Mouse (Mus musculus) midbrain, embryonic 16.5 days (tissue): Measurements from ENCODE around the gene Eif2b5. TPM values are rescaled to one million over a fixed set of nuclear protein-coding genes. Genes with fewer than 3 reads are reported as not detected.

ENCODE experiments used
- ATAC-seq: fragments of 200-750 bp; cut with Nextera tagmentation; 2 replicates; pipeline ENCODE4 v1.8.0; 2017; ENCODE audit warnings: moderate TSS enrichment
- H3K27ac ChIP-seq: fragments of 300-500 bp; sonication (generic); 2 replicates; pipeline ENCODE4 v1.5.1; 2014; ENCODE audit warnings: mild to moderate bottlenecking, low read length, mixed read lengths
- H3K27me3 ChIP-seq: fragments of 300-500 bp; sonication (generic); 2 replicates; pipeline ENCODE4 v1.6.1; 2014; ENCODE audit warnings: low read depth, low read length, mixed read lengths; ENCODE audit not compliant: control insufficient read depth, insufficient read depth
- H3K36me3 ChIP-seq: fragments of 300-500 bp; sonication (generic); 2 replicates; pipeline ENCODE4 v1.6.1; 2014; ENCODE audit warnings: mild to moderate bottlenecking, low read length, moderate library complexity, mixed read lengths; ENCODE audit not compliant: control insufficient read depth, insufficient read depth
- H3K4me1 ChIP-seq: fragments of 300-500 bp; sonication (generic); 2 replicates; pipeline ENCODE4 v1.6.1; 2014; ENCODE audit warnings: mild to moderate bottlenecking, low read length, mixed read lengths; ENCODE audit not compliant: control insufficient read depth, insufficient read depth
- H3K4me2 ChIP-seq: fragments of 300-500 bp; sonication (generic); 2 replicates; pipeline ENCODE4 v1.6.1; 2014; ENCODE audit warnings: mild to moderate bottlenecking, low read length, mixed read lengths
- H3K4me3 ChIP-seq: fragments of 300-500 bp; sonication (generic); 2 replicates; pipeline ENCODE4 v1.5.1; 2014; ENCODE audit warnings: low read depth, mild to moderate bottlenecking, low read length, moderate library complexity, mixed read lengths
- H3K9ac ChIP-seq: fragments of 300-500 bp; sonication (generic); 2 replicates; pipeline ENCODE4 v1.6.1; 2014; ENCODE audit warnings: low read depth, low read length, mixed read lengths
- H3K9me3 ChIP-seq: fragments of 300-500 bp; sonication (generic); replicated peaks from 2 replicates; pipeline ENCODE4 v1.6.1; 2014; ENCODE audit warnings: mild to moderate bottlenecking, low read length, mixed read lengths; ENCODE audit not compliant: control insufficient read depth, poor library complexity, severe bottlenecking
- WGBS: fragments of 180-500 bp; shearing (Covaris S2); extraction: QIAGEN DNeasy Blood & Tissue Kit; methylation state at CpG from one replicate; pipeline ENCODE4 v1.1.7; 2014; 5-methylcytosine and 5-hydroxymethylcytosine counted together
- polyA plus RNA-seq: library from polyadenylated mRNA; unstranded; fragments of >200 nt; fragmentation: Nextera tagmentation; extraction: Ambion mirVana; gene quantifications from 2 replicates; pipeline ENCODE4 v1.2.1, GENCODE M21; 2015

The Eif2b5 gene
- polyA plus RNA-seq, 1 experiment from 2014 or later = 95.0 TPM

- Histone ChIP-seq H3K27ac (no peak overlapping the region), H3K9me3 (no peaks in the 10 kb centered on the region), H3K9ac (peak overlapping the region; percentile 64), H3K4me3 (peak overlapping the region; percentile 88), H3K4me2 (peak overlapping the region; percentile 81), H3K36me3 (peaks cover 30% of the 10 kb centered on the region), H3K4me1 (peaks cover 25% of the 10 kb centered on the region), H3K27me3 (no peaks in the 10 kb centered on the region)
- no peak for ATAC-seq
- 3% methylated on average over 5 of the region's 5 CpGs for WGBS
Measured at GRCm38 (mm10) chr16:20537071-20537471, 38.5 kb downstream of the Eif2b5 start.

GRCm38 (mm10) chr16:20537601-20538320 is 39.1 kb downstream of the Eif2b5 start:
- Histone ChIP-seq H3K4me3 (peak overlapping the region; percentile 88), H3K9ac (peak overlapping the region; percentile 64), H3K9me3 (no peaks in the 10 kb centered on the region), H3K27ac (no peak overlapping the region), H3K27me3 (no peaks in the 10 kb centered on the region), H3K4me1 (peaks cover 25% of the 10 kb centered on the region), H3K36me3 (peaks cover 30% of the 10 kb centered on the region), H3K4me2 (peak overlapping the region; percentile 81)
- 13% methylated on average over 6 of the region's 6 CpGs for WGBS
- ATAC-seq = no peak

- ATAC-seq = no peak
- H3K27ac ChIP-seq = no peak overlapping the region
- no peak overlapping the region for H3K4me2 ChIP-seq
- H3K27me3 ChIP-seq = no peaks in the 10 kb centered on the region
- H3K9me3 ChIP-seq = no peaks in the 10 kb centered on the region
- H3K4me1 ChIP-seq = peaks cover 25% of the 10 kb centered on the region
- peaks cover 38% of the 10 kb centered on the region for H3K36me3 ChIP-seq
- no peak overlapping the region for H3K4me3 ChIP-seq
- 77% methylated on average over 3 of the region's 3 CpGs for WGBS
- H3K9ac ChIP-seq = no peak overlapping the region
Measured at GRCm38 (mm10) chr16:20539649-20540048, 41.0 kb downstream of the Eif2b5 start.

GRCm38 (mm10) chr16:20540438-20540837 is 41.8 kb downstream of the Eif2b5 start:
- Histone ChIP-seq H3K9me3 (no peaks in the 10 kb centered on the region), H3K36me3 (peaks cover 41% of the 10 kb centered on the region), H3K4me1 (peaks cover 25% of the 10 kb centered on the region), H3K27me3 (no peaks in the 10 kb centered on the region), H3K9ac (no peak overlapping the region), H3K4me3 (no peak overlapping the region), H3K4me2 (no peak overlapping the region), H3K27ac (no peak overlapping the region)
- ATAC-seq = no peak
- WGBS = 94% methylated on average over 4 of the region's 4 CpGs

GRCm38 (mm10) chr16:20545696-20546095 is 47.1 kb downstream of the Eif2b5 start:
- peaks cover 19% of the 10 kb centered on the region for H3K4me1 ChIP-seq
- no peak overlapping the region for H3K4me2 ChIP-seq
- no peaks in the 10 kb centered on the region for H3K27me3 ChIP-seq
- no peaks in the 10 kb centered on the region for H3K9me3 ChIP-seq
- no peak for ATAC-seq
- no peak overlapping the region for H3K27ac ChIP-seq
- peaks cover 26% of the 10 kb centered on the region for H3K36me3 ChIP-seq
- H3K4me3 ChIP-seq = no peak overlapping the region
- 93% methylated on average over 10 of the region's 10 CpGs for WGBS
- no peak overlapping the region for H3K9ac ChIP-seq

- Histone ChIP-seq H3K27me3 (no peaks in the 10 kb centered on the region), H3K4me2 (peak overlapping the region; percentile 77), H3K4me3 (peak overlapping the region; percentile 80), H3K27ac (no peak overlapping the region), H3K9ac (0 out of 2 replicates have a peak overlapping the region, but pooled peaks have one; percentile 77), H3K4me1 (peaks cover 19% of the 10 kb centered on the region), H3K36me3 (peaks cover 26% of the 10 kb centered on the region), H3K9me3 (no peaks in the 10 kb centered on the region)
- whole genome bisulfite sequencing = 54% methylated on average over 5 of the region's 5 CpGs
- ATAC-seq = no peak
Measured at GRCm38 (mm10) chr16:20547423-20547822, 48.8 kb downstream of the Eif2b5 start.

- Histone ChIP-seq H3K9me3 (no peaks in the 10 kb centered on the region), H3K9ac (peak within 1 kb of the TSS; percentile 90), H3K36me3 (peaks cover 30% of the 10 kb centered on the region), H3K4me2 (peak within 1 kb of the TSS; percentile 90), H3K4me3 (peak within 1 kb of the TSS; percentile 80), H3K4me1 (peaks cover 19% of the 10 kb centered on the region), H3K27ac (peak within 1 kb of the TSS; percentile 82), H3K27me3 (no peaks in the 10 kb centered on the region)
- peak; percentile 99 for ATAC-seq
- under 1% methylated on average over 56 of the region's 56 CpGs for WGBS
Measured at GRCm38 (mm10) chr16:20548096-20548948, 49.7 kb downstream of the Eif2b5 start, which contains the start of gene Abcf3. Abcf3 (plus strand) TSS chr16:20548577.

GRCm38 (mm10) chr16:20549161-20549560 is 50.5 kb downstream of the Eif2b5 start:
- Histone ChIP-seq H3K9me3 (no peaks in the 10 kb centered on the region), H3K27ac (no peak overlapping the region), H3K36me3 (peaks cover 28% of the 10 kb centered on the region), H3K9ac (peak overlapping the region; percentile 90), H3K4me2 (peak overlapping the region; percentile 90), H3K27me3 (no peaks in the 10 kb centered on the region), H3K4me3 (peak overlapping the region; percentile 80), H3K4me1 (peaks cover 19% of the 10 kb centered on the region)
- 50% methylated on average over 9 of the region's 9 CpGs for WGBS
- peak; percentile 0; the same call in 1 of the 2 replicates for ATAC-seq

- Histone ChIP-seq H3K27me3 (no peaks in the 10 kb centered on the region), H3K4me3 (no peak overlapping the region), H3K9ac (no peak overlapping the region), H3K4me1 (peaks cover 19% of the 10 kb centered on the region), H3K4me2 (no peak overlapping the region), H3K9me3 (no peaks in the 10 kb centered on the region), H3K27ac (no peak overlapping the region), H3K36me3 (peaks cover 31% of the 10 kb centered on the region)
- 95% methylated on average over 5 of the region's 5 CpGs for WGBS
- ATAC-seq = no peak
Measured at GRCm38 (mm10) chr16:20551691-20552090, 53.1 kb downstream of the Eif2b5 start.
